Mouse (Mus musculus) CH12.LX (cell line): ENCODE results near the gene Zfp423. TPM values are rescaled to one million over a fixed set of nuclear protein-coding genes. Genes with fewer than 3 reads are reported as not detected.

ENCODE experiments used
- DNase-seq: peaks from one replicate; pipeline ENCODE4 v3.0.0-alpha.2; 2013; ENCODE audit errors: extremely low read depth
- H3K27ac ChIP-seq: 2 replicates; pipeline ENCODE4 v1.5.1; 2012; ENCODE audit warnings: low read depth, mild to moderate bottlenecking, control low read depth, moderate library complexity; ENCODE audit not compliant: insufficient read depth
- H3K27me3 ChIP-seq: replicated peaks from 2 replicates; pipeline ENCODE3; 2012; ENCODE audit warnings: inconsistent platforms
- H3K36me3 ChIP-seq, 2 experiments: replicated peaks in 1 of 2; 2 replicates each; pipeline versions ENCODE3 to v1.6.1; 2012; ENCODE audit warnings: inconsistent platforms in 1 of 2, low read length in 1 of 2, mild to moderate bottlenecking in 1 of 2, mixed read lengths in 1 of 2, moderate library complexity in 1 of 2; ENCODE audit not compliant: control insufficient read depth in 1 of 2, insufficient read depth in 1 of 2
- H3K4me1 ChIP-seq, 2 experiments: 2 replicates each; pipeline ENCODE4 v1.6.1; 2012; ENCODE audit warnings: inconsistent platforms in 1 of 2, moderate library complexity in 1 of 2; ENCODE audit not compliant: insufficient read depth in 2 of 2, control insufficient read depth in 1 of 2
- H3K4me2 ChIP-seq: 2 replicates; pipeline ENCODE4 v1.6.1; 2012; ENCODE audit warnings: low read depth, mild to moderate bottlenecking, control low read depth; ENCODE audit not compliant: poor library complexity, insufficient read depth, severe bottlenecking
- H3K4me3 ChIP-seq, 3 experiments: fragments of 150-350 bp in 1 of 3; sonication (generic) in 1 of 3; replicated peaks in 1 of 3; 2 replicates each; pipeline versions ENCODE3 to v1.5.1; 2011 to 2012; ENCODE audit warnings: low read depth in 2 of 3, low read length in 2 of 3, mild to moderate bottlenecking in 2 of 3, moderate library complexity in 2 of 3, control low read depth in 1 of 3, improper control_type of control experiment in 1 of 3, inconsistent platforms in 1 of 3, mixed read lengths in 1 of 3; ENCODE audit not compliant: poor library complexity in 1 of 3
- H3K79me2 ChIP-seq: replicated peaks from 2 replicates; pipeline ENCODE4 v1.6.1; 2012; ENCODE audit warnings: mild to moderate bottlenecking, moderate library complexity; ENCODE audit not compliant: control insufficient read depth, poor library complexity, insufficient read depth, severe bottlenecking; ENCODE audit errors: extremely low read depth
- H3K9ac ChIP-seq: 2 replicates; pipeline ENCODE4 v1.6.1; 2012; ENCODE audit warnings: low read depth, mild to moderate bottlenecking, control low read depth, moderate library complexity; ENCODE audit not compliant: insufficient read depth
- H3K9me3 ChIP-seq: replicated peaks from 2 replicates; pipeline ENCODE3; 2012; ENCODE audit warnings: low read length, inconsistent platforms, mixed read lengths
- BHLHE40 ChIP-seq: IDR thresholded peaks from 2 replicates; pipeline ENCODE4 v1.6.1; 2011; ENCODE audit warnings: mild to moderate bottlenecking, low read depth, low read length, improper control_type of control experiment
- CHD1 ChIP-seq: IDR thresholded peaks from 2 replicates; pipeline ENCODE4 v1.6.1; 2012; ENCODE audit warnings: low read depth, low read length, improper control_type of control experiment, inconsistent platforms
- CTCF ChIP-seq, 2 experiments: IDR thresholded peaks in 1 of 2; conservative IDR thresholded peaks in 1 of 2; 2 replicates each; pipeline ENCODE4 v1.5.1; 2011 to 2012; ENCODE audit warnings: low read depth in 2 of 2, low read length in 2 of 2, improper control_type of control experiment in 1 of 2, inconsistent platforms in 1 of 2, mild to moderate bottlenecking in 1 of 2, moderate library complexity in 1 of 2
- E2F4 ChIP-seq: IDR thresholded peaks from 2 replicates; pipeline ENCODE4 v1.6.1; 2011; ENCODE audit warnings: low read depth, low read length, improper control_type of control experiment; ENCODE audit not compliant: insufficient replicate concordance
- ELF1 ChIP-seq: IDR thresholded peaks from 2 replicates; pipeline ENCODE4 v1.6.1; 2014; ENCODE audit warnings: low read depth, mild to moderate bottlenecking, inconsistent platforms, low read length, improper control_type of control experiment
- EP300 ChIP-seq: IDR thresholded peaks from 2 replicates; pipeline ENCODE4 v1.6.1; 2011; ENCODE audit warnings: low read length, improper control_type of control experiment
- HCFC1 ChIP-seq: IDR thresholded peaks from 2 replicates; pipeline ENCODE4 v1.6.1; 2012; ENCODE audit warnings: low read depth, mild to moderate bottlenecking, inconsistent platforms, low read length, improper control_type of control experiment
- IRF4 ChIP-seq: IDR thresholded peaks from 2 replicates; pipeline ENCODE4 v1.6.1; 2014; ENCODE audit warnings: low read depth, mild to moderate bottlenecking, inconsistent platforms, low read length, improper control_type of control experiment
- JUN ChIP-seq: IDR thresholded peaks from 2 replicates; pipeline ENCODE4 v1.6.1; 2011; ENCODE audit warnings: low read depth, mild to moderate bottlenecking, low read length, improper control_type of control experiment, moderate library complexity; ENCODE audit not compliant: insufficient read depth
- JUND ChIP-seq: conservative IDR thresholded peaks from 2 replicates; pipeline ENCODE4 v1.6.1; 2011; ENCODE audit warnings: low read depth, low read length, improper control_type of control experiment
- KAT2A ChIP-seq: IDR thresholded peaks from 2 replicates; pipeline ENCODE4 v1.6.1; 2012; ENCODE audit warnings: low read length, improper control_type of control experiment, inconsistent platforms; ENCODE audit not compliant: insufficient replicate concordance
- MAZ ChIP-seq: IDR thresholded peaks from 2 replicates; pipeline ENCODE4 v1.6.1; 2012; ENCODE audit warnings: low read depth, mild to moderate bottlenecking, inconsistent platforms, low read length, improper control_type of control experiment, moderate library complexity
- MEF2A ChIP-seq: IDR thresholded peaks from 2 replicates; pipeline ENCODE4 v1.6.1; 2014; ENCODE audit warnings: low read depth, mild to moderate bottlenecking, inconsistent platforms, low read length, improper control_type of control experiment, borderline replicate concordance
- MXI1 ChIP-seq: IDR thresholded peaks from 2 replicates; pipeline ENCODE4 v1.6.1; 2011; ENCODE audit warnings: mild to moderate bottlenecking, low read depth, low read length, improper control_type of control experiment
- MYC ChIP-seq: IDR thresholded peaks from 2 replicates; pipeline ENCODE4 v1.6.1; 2011; ENCODE audit warnings: low read depth, mild to moderate bottlenecking, improper control_type of control experiment, low read length
- NELFE ChIP-seq: IDR thresholded peaks from 2 replicates; pipeline ENCODE4 v1.6.1; 2011; ENCODE audit warnings: low read depth, low read length, improper control_type of control experiment
- POLR2AphosphoS2 ChIP-seq: IDR thresholded peaks from 2 replicates; pipeline ENCODE4 v1.6.1; 2011; ENCODE audit warnings: low read depth, low read length, improper control_type of control experiment
- RAD21 ChIP-seq: IDR thresholded peaks from 2 replicates; pipeline ENCODE4 v1.6.1; 2011; ENCODE audit warnings: low read depth, mild to moderate bottlenecking, low read length, improper control_type of control experiment, moderate library complexity
- RCOR1 ChIP-seq: conservative IDR thresholded peaks from 2 replicates; pipeline ENCODE4 v1.6.1; 2012; ENCODE audit warnings: low read depth, mild to moderate bottlenecking, inconsistent platforms, low read length, improper control_type of control experiment
- TBP ChIP-seq: conservative IDR thresholded peaks from 2 replicates; pipeline ENCODE4 v1.6.1; 2011; ENCODE audit warnings: low read depth, low read length, improper control_type of control experiment
- TCF12 ChIP-seq: IDR thresholded peaks from 2 replicates; pipeline ENCODE4 v1.6.1; 2014; ENCODE audit warnings: low read depth, mild to moderate bottlenecking, inconsistent platforms, low read length, improper control_type of control experiment
- UBTF ChIP-seq: IDR thresholded peaks from 2 replicates; pipeline ENCODE4 v1.6.1; 2012; ENCODE audit warnings: low read depth, mild to moderate bottlenecking, inconsistent platforms, low read length, improper control_type of control experiment, moderate library complexity
- USF1 ChIP-seq: IDR thresholded peaks from 2 replicates; pipeline ENCODE4 v1.6.1; 2014; ENCODE audit warnings: low read depth, mild to moderate bottlenecking, inconsistent platforms, low read length, improper control_type of control experiment
- ZC3H11A ChIP-seq: IDR thresholded peaks from 2 replicates; pipeline ENCODE4 v1.6.1; 2012; ENCODE audit warnings: low read depth, mild to moderate bottlenecking, inconsistent platforms, low read length, improper control_type of control experiment
- ZKSCAN1 ChIP-seq: IDR thresholded peaks from 2 replicates; pipeline ENCODE4 v1.6.1; 2012; ENCODE audit warnings: low read depth, inconsistent platforms, low read length, improper control_type of control experiment, borderline replicate concordance
- ZMIZ1 ChIP-seq: IDR thresholded peaks from 2 replicates; pipeline ENCODE4 v1.6.1; 2012; ENCODE audit warnings: low read depth, mild to moderate bottlenecking, inconsistent platforms, low read length, improper control_type of control experiment
- dilution Hi-C: fragments of 300-500 bp; cut with MboI; formaldehyde crosslinking; loops from 2 replicates; pipeline ENCODE4 v1.14.3; 2020; ENCODE audit warnings: low sequenced_read_pairs; ENCODE audit not compliant: extremely low pct_unique_long_range_greater_than_20kb, extremely low pct_ligation_motif_present
- in situ Hi-C: fragments of 300-500 bp; cut with MboI; formaldehyde crosslinking; loops from 3 replicates; pipeline ENCODE4 v1.14.3; 2019; ENCODE audit warnings: low sequenced_read_pairs, low pct_ligation_motif_present, low pct_unique_long_range_greater_than_20kb, mixed read lengths
- polyA plus RNA-seq: library from polyadenylated mRNA; unstranded; fragments of >175 nt; gene quantifications from 2 replicates; pipeline ENCODE4 v1.2.1, GENCODE M21; 2012; ENCODE audit warnings: low read depth; ENCODE audit not compliant: insufficient read length
- total RNA-seq, 2 experiments: library from RNA; depleted of rRNA; stranded (reverse); fragments of 300-350 nt in 1 of 2; fragments of >200 nt in 1 of 2; gene quantifications; 2 replicates each; pipeline ENCODE4 v1.2.3; 2012 to 2014

The Zfp423 gene
- total and polyA plus RNA-seq, 3 experiments, result 0.25 to 2.7 (median 0.32) TPM

DNA sequence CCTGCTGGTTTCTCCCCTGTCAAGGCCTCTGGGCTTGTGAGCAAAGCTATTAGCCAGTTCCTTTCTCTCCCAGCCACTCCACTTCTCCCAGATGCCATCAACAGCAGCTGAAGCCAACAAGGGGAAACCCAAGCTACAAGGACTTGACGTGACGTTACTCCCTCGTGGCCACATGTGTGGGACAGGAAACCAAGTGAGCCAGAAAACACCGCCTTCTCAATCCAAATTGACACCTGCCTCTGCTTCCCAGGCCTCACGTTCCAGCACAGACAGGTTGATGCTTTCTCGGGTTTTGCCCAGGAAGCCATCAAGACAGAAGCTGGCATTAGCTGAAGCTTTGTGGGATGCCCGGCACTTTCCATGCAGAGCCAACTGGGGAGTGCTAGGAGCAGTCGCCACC lies 96.3 kb downstream of the Zfp423 start (continued):
- TF ChIP-seq MYC, result 0 out of 2 replicates have a peak, but pooled peaks have one; percentile 45
- no peak for TF ChIP-seq KAT2A
- TF ChIP-seq POLR2AphosphoS2, result no peak
- TF ChIP-seq RAD21, result no peak
- TF ChIP-seq IRF4, result no peak
- TF ChIP-seq ZC3H11A, result no peak
- TF ChIP-seq JUN, result no peak
- TF ChIP-seq ZMIZ1, result no peak
- no peak for TF ChIP-seq USF1
- TF ChIP-seq HCFC1, result no peak
- TF ChIP-seq BHLHE40, result peak; percentile 77
- 0 out of 2 replicates have a peak, but pooled peaks have one; percentile 38 for TF ChIP-seq MEF2A
- no peak for TF ChIP-seq JUND
- TF ChIP-seq MAZ, result no peak

DNA sequence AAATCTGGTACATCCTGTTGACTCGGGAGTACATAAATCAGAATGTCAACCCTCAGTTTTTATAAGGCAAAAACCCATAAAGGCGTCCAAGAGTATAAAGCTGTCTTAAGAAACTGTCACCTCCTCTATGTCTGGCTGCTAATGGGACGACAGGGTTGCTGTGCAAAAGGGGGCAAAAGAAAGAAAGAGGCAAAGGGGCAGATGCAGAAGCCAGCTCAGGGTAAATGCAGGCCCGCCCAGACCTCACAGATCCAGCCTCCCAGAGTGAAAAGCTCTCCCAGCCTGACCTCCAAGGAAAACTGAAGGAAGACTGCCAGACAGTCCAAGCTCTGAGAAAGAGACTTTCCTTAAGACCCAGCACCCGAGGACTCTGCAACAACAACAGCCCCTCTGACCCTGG lies 97.7 kb downstream of the Zfp423 start:
- Histone ChIP-seq H3K27me3 (no peaks in the 10 kb centered on the region), H3K27ac (no peak overlapping the region), H3K9ac (no peak overlapping the region), H3K4me2 (no peak overlapping the region), H3K4me1 (peaks cover 0 to 30% of the 10 kb centered on the region in 2 experiments), H3K36me3 (no peaks in the 10 kb centered on the region), H3K79me2 (no peaks in the 10 kb centered on the region), H3K4me3 (no peak overlapping the region), H3K9me3 (no peaks in the 10 kb centered on the region)
- no peak for DNase-seq
- in situ Hi-C loops, result no loop called here
- no peak for TF ChIP-seq NELFE
- TF ChIP-seq, all 38 proteins: peak for 0
- dilution Hi-C loops, result no loop called here

DNA sequence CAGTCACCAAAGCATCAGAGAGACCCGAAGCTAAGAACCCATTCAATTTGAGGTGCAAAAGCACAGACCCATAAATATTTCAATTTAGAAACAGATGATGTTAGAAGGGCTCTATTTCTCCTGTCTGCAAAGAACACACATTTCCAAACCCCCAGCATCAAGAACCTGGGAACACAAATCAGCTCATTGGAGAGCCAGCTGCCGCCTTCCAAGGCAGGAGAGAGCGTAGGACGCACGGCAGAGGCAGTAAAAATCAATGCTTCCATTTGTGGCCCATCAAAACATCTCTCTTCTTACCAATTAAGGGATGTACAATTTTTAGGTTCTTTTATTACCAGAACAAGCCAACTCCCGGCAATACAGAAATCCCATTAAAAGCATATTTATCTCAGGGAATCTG lies 98.5 kb downstream of the Zfp423 start:
- peaks cover 0 to 30% of the 10 kb centered on the region in 2 experiments for H3K4me1 ChIP-seq
- no peak for DNase-seq
- dilution Hi-C loops (no loop called here), in situ Hi-C loops (no loop called here)
- H3K4me2 ChIP-seq, result no peak overlapping the region
- H3K27ac ChIP-seq, result no peak overlapping the region
- H3K27me3 ChIP-seq, result no peaks in the 10 kb centered on the region
- H3K79me2 ChIP-seq, result no peaks in the 10 kb centered on the region
- no peaks in the 10 kb centered on the region for H3K36me3 ChIP-seq
- no peak for TF ChIP-seq UBTF
- TF ChIP-seq IRF4, result no peak
- TF ChIP-seq USF1, result no peak
- no peak for TF ChIP-seq TCF12
- no peak for TF ChIP-seq NELFE
- no peak for TF ChIP-seq BHLHE40
- TF ChIP-seq CTCF (conservative IDR thresholded peaks at IDR 0.05 in 1 of 2, IDR thresholded peaks at IDR 0.05 in 1 of 2; ENCODE audit: low read depth in 2 of 2, low read length in 2 of 2), result no peak
- no peak for TF ChIP-seq ZKSCAN1
- TF ChIP-seq EP300, result no peak
- TF ChIP-seq JUN, result no peak
- no peak for TF ChIP-seq KAT2A
- TF ChIP-seq MXI1, result no peak
- TF ChIP-seq ELF1, result no peak
- TF ChIP-seq TBP, result no peak
- no peak for TF ChIP-seq RCOR1
- no peak for TF ChIP-seq CHD1
- TF ChIP-seq MEF2A, result no peak
- no peak for TF ChIP-seq E2F4
- H3K9ac ChIP-seq, result no peak overlapping the region
- no peaks in the 10 kb centered on the region for H3K9me3 ChIP-seq
- H3K4me3 ChIP-seq, result no peak overlapping the region
